Mouse (Mus musculus): ENCODE measurements around the gene Tpmt.

Tpmt gene

GRCm38 (mm10) chr13:47042024-47042633, 2.4 kb downstream of the Tpmt start:
- DNase-seq = no peak

DNA sequence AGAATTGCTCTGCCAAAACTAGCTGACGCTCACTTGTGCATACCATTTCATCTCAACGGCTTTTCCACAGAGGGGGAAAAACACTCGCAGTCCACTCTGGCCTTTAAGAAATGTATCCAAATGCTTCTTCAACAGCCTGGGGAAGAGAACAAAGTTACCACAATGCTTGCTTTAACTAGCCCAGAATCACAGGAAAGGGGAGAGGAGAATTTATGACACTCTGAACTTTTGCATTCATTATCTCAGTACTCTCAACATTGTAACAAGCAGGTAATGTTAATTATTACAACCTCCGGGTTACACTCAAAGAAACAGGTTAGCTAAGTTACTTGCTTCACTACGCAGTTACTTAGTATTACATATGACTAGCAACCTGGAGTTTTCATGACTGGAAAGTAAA, 4.5 kb downstream of the Tpmt start:
- DNase-seq = no peak

DNA sequence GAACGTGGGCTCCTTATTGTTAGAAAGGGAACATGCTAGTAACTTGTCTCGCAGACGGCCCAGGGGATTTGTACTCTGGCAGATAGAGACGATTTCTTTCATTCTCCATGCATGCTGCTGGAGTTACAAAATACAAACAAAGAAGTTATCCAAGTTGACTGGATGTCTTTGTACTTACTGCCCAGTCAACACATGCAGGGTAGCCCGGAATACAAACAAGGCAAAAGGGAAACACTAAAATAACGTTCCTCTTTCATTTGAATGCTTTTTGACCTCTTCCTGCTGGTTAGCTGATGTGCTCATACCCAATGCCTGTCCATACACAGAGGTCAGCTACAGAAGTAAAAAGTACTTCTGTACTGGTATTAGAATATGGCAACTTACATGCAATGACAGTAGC, 6.6 kb downstream of the Tpmt start:
- no peak for DNase-seq

- no peak for DNase-seq
These were observed 10.9 kb downstream of the Tpmt start for GRCm38 (mm10) chr13:47033602-47034001.

GRCm38 (mm10) chr13:47030376-47031107, 14.0 kb downstream of the Tpmt start:
- no peak for DNase-seq

DNA sequence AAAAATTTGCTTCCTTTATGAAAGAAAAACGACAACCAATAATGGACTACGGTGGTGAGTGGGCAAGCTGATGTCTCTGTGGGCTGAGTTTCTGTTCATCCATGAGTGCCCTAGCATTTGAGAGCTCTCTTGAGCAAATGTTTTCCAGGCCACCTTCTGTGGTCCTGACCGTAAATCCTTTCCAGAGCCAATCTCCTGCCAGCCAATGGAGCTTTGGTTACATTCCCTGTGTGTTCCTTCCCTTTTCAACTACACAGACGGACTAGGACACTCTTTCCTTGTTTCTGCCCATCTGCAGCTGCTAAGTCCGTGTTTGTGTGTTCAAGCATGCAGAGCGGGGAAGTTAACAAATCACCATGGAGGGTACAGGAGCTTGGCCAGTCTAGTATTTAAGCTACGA, 23.7 kb downstream of the Tpmt start:
- DNase-seq = no peak

- no peak for DNase-seq
These were observed 24.8 kb downstream of the Tpmt start for GRCm38 (mm10) chr13:47019774-47020173.

DNA sequence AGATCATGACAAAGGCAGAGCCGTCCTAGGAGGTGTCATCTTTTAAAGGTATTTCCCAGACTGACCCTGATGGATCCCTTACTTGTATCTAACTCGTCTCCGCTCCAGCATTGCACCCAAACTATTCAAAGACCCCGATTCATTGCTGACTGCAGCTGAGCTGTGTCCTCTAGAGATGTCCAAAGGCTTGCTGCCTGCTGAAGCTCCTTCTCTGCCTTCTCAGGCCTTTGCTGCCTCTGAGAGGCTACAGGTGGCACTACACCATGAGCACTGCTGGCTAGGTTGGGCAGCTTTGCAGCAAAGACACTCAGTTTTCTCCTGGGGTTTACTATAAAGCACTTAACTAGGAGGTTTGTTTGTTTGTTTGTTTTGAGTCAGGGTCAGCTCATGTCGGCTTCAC, 27.3 kb downstream of the Tpmt start:
- no peak for DNase-seq

DNA sequence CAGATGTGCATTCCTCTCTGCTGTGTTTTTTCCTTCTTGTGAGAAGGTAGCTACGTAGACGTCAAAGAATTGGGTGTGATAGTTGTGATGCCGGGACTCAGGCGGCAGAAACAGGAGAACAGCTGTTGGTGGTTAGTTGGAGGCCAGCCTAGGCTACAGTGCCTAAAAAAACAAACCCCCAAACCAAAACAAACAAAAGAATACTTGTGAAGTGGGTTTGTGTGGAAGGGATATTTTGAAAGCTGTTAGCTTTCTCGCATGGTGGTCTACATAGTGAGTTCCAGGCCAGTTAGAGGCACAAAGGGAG, 29.4 kb downstream of the Tpmt start:
- no peak for DNase-seq

GRCm38 (mm10) chr13:47014334-47015194, 30.0 kb downstream of the Tpmt start, which contains the start of gene Nhlrc1:
TSS of gene Nhlrc1 (minus strand) at chr13:47014850.
- DNase-seq = peak; percentile 34 to 68

DNA sequence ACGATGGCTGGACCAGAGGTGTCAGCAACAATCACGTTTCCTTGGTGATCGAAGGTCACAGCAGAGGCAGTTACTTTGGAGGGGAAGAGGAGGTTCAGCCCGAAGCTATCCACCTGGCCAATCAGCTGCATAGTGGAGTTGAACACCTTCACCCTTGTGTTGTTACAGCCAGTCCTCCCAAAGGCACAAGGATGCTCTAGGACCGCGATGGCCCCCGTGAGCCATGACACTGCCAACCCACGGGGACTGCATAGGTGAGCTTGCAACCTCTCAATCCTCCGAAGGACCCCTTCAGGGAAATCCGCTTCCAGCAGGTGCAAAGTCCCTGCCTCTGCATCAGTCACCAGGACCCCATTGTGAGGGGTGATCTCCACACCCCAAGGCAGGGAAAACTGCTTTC, 30.8 kb downstream of the Tpmt start:
- no peak for DNase-seq

GRCm38 (mm10) chr13:47001590-47001989, 42.9 kb downstream of the Tpmt start:
- DNase-seq = no peak

GRCm38 (mm10) chr13:46999498-46999897, 45.0 kb downstream of the Tpmt start:
- DNase-seq = no peak

DNA sequence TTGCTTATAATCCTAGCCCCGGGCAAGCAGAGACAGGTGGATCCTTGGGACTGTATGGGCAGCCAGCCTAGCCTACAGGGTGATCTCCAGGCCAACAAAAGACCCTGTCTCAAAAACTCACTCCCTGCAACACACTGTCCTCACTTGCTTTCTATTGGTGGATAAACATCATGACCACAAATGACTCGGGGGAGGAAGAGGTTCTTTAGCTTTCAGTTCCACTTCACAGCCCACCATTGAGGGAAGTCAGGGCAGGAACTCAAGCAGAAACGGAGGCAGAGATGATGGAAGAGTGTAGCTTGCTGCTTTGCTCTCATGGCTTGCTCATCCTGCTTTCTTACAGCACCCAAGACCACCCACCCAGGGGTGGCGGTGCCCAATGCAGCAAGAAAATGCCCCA, 47.2 kb downstream of the Tpmt start:
- no peak for DNase-seq

GRCm38 (mm10) chr13:46993274-46993551, 51.3 kb downstream of the Tpmt start:
- DNase-seq = no peak

DNA sequence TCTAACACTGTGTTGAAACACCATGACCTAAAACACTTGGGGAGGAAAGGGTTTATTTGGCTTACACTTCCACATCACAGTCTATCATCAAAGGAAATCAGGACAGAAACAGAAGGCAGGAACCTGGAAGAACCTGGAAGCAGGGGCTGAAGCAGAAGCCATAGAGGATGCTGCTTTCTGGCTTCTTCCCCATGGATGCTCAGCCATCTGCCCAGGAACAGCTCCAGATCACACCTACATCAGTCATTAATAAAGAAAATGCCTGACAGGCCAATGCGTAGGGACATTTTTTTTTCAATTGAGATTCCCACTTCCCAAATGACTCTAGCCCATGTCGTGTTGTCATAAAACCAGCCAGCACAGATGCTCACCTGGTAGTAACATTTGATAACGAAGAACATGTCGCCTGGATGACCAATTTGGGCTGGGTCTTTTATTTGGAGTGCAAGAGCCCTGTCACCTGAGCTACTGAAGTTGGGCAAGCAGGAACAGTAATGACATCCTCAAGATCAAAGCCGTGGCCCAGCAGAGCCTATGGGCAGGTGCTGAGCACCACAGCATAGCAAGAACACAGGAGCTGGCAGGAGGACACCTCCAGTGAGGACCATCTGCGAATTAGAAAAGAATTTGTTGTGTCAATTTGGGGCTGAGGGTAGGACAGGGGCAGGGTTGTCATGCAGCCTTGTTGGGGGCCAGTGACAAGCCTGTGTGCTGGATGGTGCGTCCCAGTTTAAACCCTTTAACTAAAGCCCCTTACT, 51.8 kb downstream of the Tpmt start:
- no peak for DNase-seq

DNA sequence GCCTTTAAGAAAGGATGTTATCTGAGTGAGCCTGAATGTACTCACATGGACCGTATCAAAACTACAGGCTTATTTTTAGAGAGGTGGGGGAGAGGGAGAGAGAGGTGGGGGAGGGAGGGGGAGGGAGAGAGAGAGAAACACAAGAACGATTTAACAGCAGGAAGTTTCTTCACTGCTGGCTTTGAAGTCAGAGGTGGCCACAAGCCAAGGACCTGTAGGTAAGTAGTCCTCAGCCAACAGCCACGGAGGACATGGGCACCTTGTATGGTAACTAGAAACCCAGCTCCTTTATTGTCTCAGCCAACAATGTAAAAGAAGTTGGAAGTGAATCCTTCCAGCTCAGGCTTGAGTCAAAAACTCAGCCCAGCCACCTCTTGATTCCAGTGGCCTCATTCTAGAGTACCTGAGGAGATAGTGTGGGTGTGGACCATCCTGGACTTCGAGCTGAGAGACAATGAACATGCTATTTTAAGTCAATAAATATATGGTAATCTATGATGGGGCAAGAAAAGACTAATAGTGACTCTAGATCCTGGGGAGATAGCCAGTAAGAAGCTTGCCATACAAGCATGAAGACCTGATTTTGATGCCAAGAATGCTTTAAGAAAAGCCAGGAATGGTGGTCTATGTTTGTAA, 54.0 kb downstream of the Tpmt start:
- DNase-seq = no peak

- no peak for DNase-seq
These were observed 56.6 kb downstream of the Tpmt start for GRCm38 (mm10) chr13:46987941-46988340.

GRCm38 (mm10) chr13:46986208-46986607, 58.3 kb downstream of the Tpmt start:
- DNase-seq = no peak

DNA sequence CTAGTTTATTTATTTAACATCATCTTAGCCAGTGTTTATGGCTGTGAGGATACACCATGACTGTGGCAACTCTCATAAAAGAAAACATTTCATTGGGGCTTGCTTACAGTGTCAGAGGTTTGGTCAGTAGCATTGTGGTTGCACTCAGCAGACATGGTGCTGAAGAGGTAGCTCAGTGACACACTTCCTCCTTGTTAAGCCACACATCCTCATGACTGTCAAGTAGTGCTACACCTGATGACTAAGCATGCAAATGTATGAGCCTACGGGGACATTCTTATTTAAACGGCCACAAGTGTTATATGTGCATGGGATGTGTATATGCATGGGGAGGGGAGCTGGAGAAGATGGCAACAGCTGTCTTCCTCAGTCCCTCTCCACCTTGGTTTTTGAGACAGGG, 60.7 kb downstream of the Tpmt start:
- DNase-seq = no peak

DNA sequence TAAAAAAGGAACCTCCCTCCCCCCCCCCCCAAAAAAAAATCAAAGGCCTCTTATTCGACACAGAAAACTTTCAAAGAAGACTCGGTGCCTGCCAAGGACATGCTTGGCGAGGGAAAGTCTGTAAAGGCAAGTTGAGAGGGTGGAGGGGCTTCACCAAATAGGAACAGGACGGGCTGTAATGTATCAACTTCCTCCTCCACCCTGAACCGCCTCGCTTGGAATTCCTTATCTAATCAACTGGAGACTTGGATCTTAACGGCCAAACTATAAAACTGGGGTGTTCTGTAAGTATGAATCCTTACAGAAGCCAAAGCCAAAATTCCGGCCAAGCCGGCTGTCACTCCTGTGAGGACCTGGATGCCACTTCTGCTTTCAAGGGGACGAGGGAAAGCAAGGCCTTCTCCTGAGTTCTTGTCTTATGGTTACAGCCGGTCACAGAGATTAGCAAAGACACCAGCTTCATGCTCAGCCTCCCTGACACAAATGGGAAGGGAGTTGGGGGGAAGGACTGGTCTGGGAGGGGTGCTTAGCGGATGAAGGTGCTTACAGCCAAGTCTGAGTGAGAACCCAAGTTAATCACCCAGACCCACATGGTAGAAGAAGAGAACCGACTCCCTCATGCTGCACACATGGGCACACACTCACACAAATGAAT, 64.6 kb downstream of the Tpmt start:
- DNase-seq = no peak

GRCm38 (mm10) chr13:46976532-46976931, 68.0 kb downstream of the Tpmt start:
- DNase-seq = no peak

Data from spleen, adult 18-20 months (tissue).